Mouse (Mus musculus): Measurements from ENCODE around the gene A630095N17Rik.

DNA sequence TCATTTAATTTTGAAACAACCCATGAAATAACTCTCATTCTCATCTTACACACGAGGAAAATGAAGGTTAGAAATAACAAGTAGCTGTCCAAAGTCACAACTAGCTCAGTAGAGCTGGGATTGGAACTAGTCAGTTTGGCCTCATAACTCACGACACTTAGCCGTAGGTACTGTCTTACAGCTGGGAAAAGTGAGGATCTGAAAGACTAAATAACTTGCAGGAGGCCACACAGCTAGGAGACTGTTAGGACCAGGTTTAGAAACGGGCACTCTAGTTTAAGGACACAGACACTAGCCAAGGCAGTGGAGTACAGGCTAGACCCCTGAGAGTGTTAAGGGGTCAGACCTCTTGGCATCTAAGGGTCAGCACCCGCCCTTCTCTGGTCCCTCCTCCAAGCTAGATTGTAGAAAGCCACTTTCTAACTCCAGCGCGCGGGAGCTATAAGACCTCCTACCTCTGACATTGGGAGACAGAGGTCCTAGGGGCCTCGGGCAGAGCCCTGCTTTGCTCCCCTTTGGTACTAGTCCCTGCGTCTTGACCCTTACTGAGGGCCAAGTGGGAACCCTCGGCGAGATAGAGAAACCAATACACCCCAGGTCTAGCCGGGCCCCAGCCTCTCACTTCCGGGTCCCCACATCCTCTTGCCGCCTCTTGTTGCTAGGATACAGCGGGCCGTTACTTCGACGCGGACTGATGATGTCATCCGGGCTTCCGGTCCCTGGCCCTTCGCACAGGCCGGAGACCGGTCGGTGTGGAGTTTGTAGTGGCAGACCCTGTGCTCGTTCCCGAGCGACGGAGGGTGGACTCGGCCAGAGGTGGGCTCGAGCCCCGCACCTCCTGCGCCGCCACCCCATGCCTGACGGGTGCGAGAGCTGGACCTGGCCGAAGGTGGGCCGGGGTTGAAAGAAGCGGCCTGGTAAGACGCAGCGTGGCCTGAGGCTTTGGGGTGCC is 21.5 kb downstream of the A630095N17Rik start, which contains the start of the genes Glb1l and Stk16:
- peak; percentile 64; the same call in 1 of the 2 replicates for TF ChIP-seq POLR2A (IDR thresholded peaks at IDR 0.05; ENCODE audit: borderline replicate concordance, extremely low read depth, insufficient read depth, insufficient read length, poor library complexity, severe bottlenecking)
- TF ChIP-seq CTCF (IDR thresholded peaks at IDR 0.05; ENCODE audit: borderline replicate concordance, extremely low read depth, insufficient read depth, insufficient read length), result no peak
